In genomic region chr7:83037100-83037499, GRCm38 (mm10) we compare ENCODE assay signal across 15 mouse cellular contexts.
A peak's percentile ranks its signal among the peaks of the same experiment; 100 is the strongest.
DNase-seq lines count a peak whose midpoint lies in the region; ATAC-seq lines count a peak whose summit lies in the region.
"Had no signal": no experiment of that assay in that cellular context is flagged by ENCODE, and none has a peak within 500 bp of the region (broad histone marks: within the 10 kb centered on the region; RNA-seq: fewer than 3 reads in every experiment).

No protein-coding gene starts in this region.

- no peaks in the 10 kb centered on the region for H3K36me3 ChIP-seq in midbrain, embryonic 11.5 days (ENCODE audit: control insufficient read depth, insufficient read depth, low read length)
- no peaks in the 10 kb centered on the region for H3K36me3 ChIP-seq in midbrain, embryonic 16.5 days (ENCODE audit: control insufficient read depth, insufficient read depth, low read length)
- no peaks in the 10 kb centered on the region for H3K36me3 ChIP-seq in embryonic facial prominence, embryonic 10.5 days (replicated peaks)
- no peaks in the 10 kb centered on the region for H3K36me3 ChIP-seq in limb, embryonic 12.5 days
- no peaks in the 10 kb centered on the region for H3K36me3 ChIP-seq in kidney, embryonic 16.5 days (ENCODE audit: insufficient read depth, low read length)
- H3K36me3 ChIP-seq: G1E; heart, embryonic 12.5 days; kidney, embryonic 15.5 days had no signal

- no peak overlapping the region for H3K4me3 ChIP-seq in midbrain, embryonic 11.5 days (ENCODE audit: low read depth, low read length)
- H3K4me3 ChIP-seq in midbrain, embryonic 16.5 days (ENCODE audit: low read depth, low read length) = no peak overlapping the region
- H3K4me3 ChIP-seq in embryonic facial prominence, embryonic 10.5 days = no peak overlapping the region
- no peak overlapping the region for H3K4me3 ChIP-seq in limb, embryonic 12.5 days (replicated peaks)
- H3K4me3 ChIP-seq in kidney, embryonic 16.5 days (ENCODE audit: low read length) = no peak overlapping the region
- H3K4me3 ChIP-seq: heart, embryonic 12.5 days; kidney, embryonic 15.5 days had no signal

- H3K27ac ChIP-seq in midbrain, embryonic 11.5 days (ENCODE audit: low read depth, low read length) = peak overlapping the region; percentile 40; the same call in 1 of the 2 replicates
- no peak overlapping the region for H3K27ac ChIP-seq in midbrain, embryonic 16.5 days (ENCODE audit: low read length)
- H3K27ac ChIP-seq in embryonic facial prominence, embryonic 10.5 days (replicated peaks) = peak overlapping the region; percentile 60
- peak overlapping the region; percentile 31; the same call in 1 of the 2 replicates for H3K27ac ChIP-seq in limb, embryonic 12.5 days
- H3K27ac ChIP-seq in kidney, embryonic 16.5 days (ENCODE audit: low read length) = no peak overlapping the region
- H3K27ac ChIP-seq: kidney, embryonic 15.5 days; stomach, postnatal 0 days had no signal

- no peak overlapping the region; the same call in 1 of the 2 replicates for H3K9ac ChIP-seq in midbrain, embryonic 11.5 days (ENCODE audit: low read length)
- H3K9ac ChIP-seq in midbrain, embryonic 16.5 days (ENCODE audit: low read depth, low read length) = no peak overlapping the region
- no peak overlapping the region for H3K9ac ChIP-seq in limb, embryonic 12.5 days (replicated peaks)
- no peak overlapping the region for H3K9ac ChIP-seq in kidney, embryonic 16.5 days (replicated peaks; ENCODE audit: low read length)
- H3K9ac ChIP-seq: heart, embryonic 12.5 days; kidney, embryonic 15.5 days had no signal

- no peak overlapping the region for H3K4me2 ChIP-seq in midbrain, embryonic 11.5 days
- no peak overlapping the region for H3K4me2 ChIP-seq in midbrain, embryonic 16.5 days (ENCODE audit: low read length)
- H3K4me2 ChIP-seq in limb, embryonic 12.5 days = no peak overlapping the region
- H3K4me2 ChIP-seq in kidney, embryonic 16.5 days (replicated peaks; ENCODE audit: low read depth, low read length) = no peak overlapping the region
- H3K4me2 ChIP-seq: heart, embryonic 12.5 days; kidney, embryonic 15.5 days had no signal

- peak; percentile 93 for ATAC-seq in midbrain, embryonic 11.5 days (ENCODE audit: low FRiP score)
- ATAC-seq in midbrain, embryonic 16.5 days = no peak
- ATAC-seq in limb, embryonic 12.5 days (ENCODE audit: insufficient number of reproducible peaks, insufficient read depth, low FRiP score, low TSS enrichment, low read depth) = no peak
- no peak for ATAC-seq in kidney, embryonic 16.5 days (ENCODE audit: low FRiP score, low TSS enrichment)
- ATAC-seq: inflammation-experienced regulatory T-cells, adult 6 months had no signal

- 0% methylated on average over 2 of the region's 2 CpGs for WGBS in midbrain, embryonic 11.5 days
- 4% methylated on average over 2 of the region's 2 CpGs for WGBS in midbrain, embryonic 16.5 days
- WGBS in embryonic facial prominence, embryonic 10.5 days = 4% methylated on average over 2 of the region's 2 CpGs
- 7% methylated on average over 2 of the region's 2 CpGs for WGBS in limb, embryonic 12.5 days
- 9% methylated on average over 2 of the region's 2 CpGs for WGBS in kidney, embryonic 16.5 days

- H3K27me3 ChIP-seq in midbrain, embryonic 11.5 days (ENCODE audit: control insufficient read depth, insufficient read depth, low read length) = no peaks in the 10 kb centered on the region
- H3K27me3 ChIP-seq in midbrain, embryonic 16.5 days (ENCODE audit: control insufficient read depth, insufficient read depth, low read depth, low read length) = no peaks in the 10 kb centered on the region
- H3K27me3 ChIP-seq in embryonic facial prominence, embryonic 10.5 days (replicated peaks; ENCODE audit: low read depth, poor library complexity, severe bottlenecking) = peaks cover 11% of the 10 kb centered on the region; the same call in 1 of the 2 replicates
- no peaks in the 10 kb centered on the region; the same call in 1 of the 2 replicates for H3K27me3 ChIP-seq in limb, embryonic 12.5 days
- no peaks in the 10 kb centered on the region for H3K27me3 ChIP-seq in kidney, embryonic 16.5 days (ENCODE audit: insufficient read depth, low read length)
- H3K27me3 ChIP-seq: heart, embryonic 12.5 days; kidney, embryonic 15.5 days had no signal

- H3K9me3 ChIP-seq in midbrain, embryonic 11.5 days (ENCODE audit: control insufficient read depth, low read length) = no peaks in the 10 kb centered on the region
- no peaks in the 10 kb centered on the region for H3K9me3 ChIP-seq in midbrain, embryonic 16.5 days (replicated peaks; ENCODE audit: control insufficient read depth, low read length, poor library complexity, severe bottlenecking)
- no peaks in the 10 kb centered on the region for H3K9me3 ChIP-seq in embryonic facial prominence, embryonic 10.5 days
- H3K9me3 ChIP-seq in limb, embryonic 12.5 days = no peaks in the 10 kb centered on the region
- no peaks in the 10 kb centered on the region for H3K9me3 ChIP-seq in kidney, embryonic 16.5 days (ENCODE audit: low read length)
- H3K9me3 ChIP-seq: G1E; heart, embryonic 12.5 days; kidney, embryonic 15.5 days had no signal

- peak; percentile 92 for DNase-seq in midbrain, embryonic 11.5 days (ENCODE audit: low spot score, missing footprints)
- peak; percentile 25 for DNase-seq in embryonic facial prominence, embryonic 10.5 days (ENCODE audit: low spot score)
- DNase-seq in natural killer cell, adult 2 months (ENCODE audit: low spot score in 2 of 2) = no peak
- no peak for DNase-seq in heart, adult 11 months
- DNase-seq: adrenal gland, adult 8-10 months; cerebellum, adult 9-10 months; thymus, postnatal 4 days had no signal

- H3K4me1 ChIP-seq in midbrain, embryonic 11.5 days (ENCODE audit: control insufficient read depth, insufficient read depth, low read length) = peaks cover 18% of the 10 kb centered on the region
- no peaks in the 10 kb centered on the region for H3K4me1 ChIP-seq in midbrain, embryonic 16.5 days (ENCODE audit: control insufficient read depth, insufficient read depth, low read length)
- peaks cover 25% of the 10 kb centered on the region for H3K4me1 ChIP-seq in embryonic facial prominence, embryonic 10.5 days
- H3K4me1 ChIP-seq in limb, embryonic 12.5 days (replicated peaks) = peaks cover 42% of the 10 kb centered on the region
- H3K4me1 ChIP-seq in kidney, embryonic 16.5 days (ENCODE audit: insufficient read depth, low read length) = 0 out of 2 replicates have a peak, but pooled peaks cover 2% of the 10 kb centered on the region

Comparison
In these comparisons a context has a peak if more than half of its experiments do, and no peak if none do; other contexts are left out.
1. H3K27ac ChIP-seq: peak in midbrain, embryonic 11.5 days (single experiment), embryonic facial prominence, embryonic 10.5 days (single experiment) and limb, embryonic 12.5 days (single experiment); none in midbrain, embryonic 16.5 days (single experiment) and kidney, embryonic 16.5 days (single experiment).
2. DNase-seq: peak in midbrain, embryonic 11.5 days (single experiment) and embryonic facial prominence, embryonic 10.5 days (single experiment); none in natural killer cell, adult 2 months (0 of 2) and heart, adult 11 months (single experiment).